Mouse (Mus musculus): ENCODE measurements at regions not wholly inside any gene's neighbourhood (a gene's known extent, or its start where the extent isn't known, plus 50 kb on each side); places are given as distances from the start of the nearest gene placed in this dataset.

GRCm38 (mm10) chr5:118454096-118454495, 106.4 kb upstream of the Med13l start:
- no peak for ATAC-seq (ENCODE audit: low FRiP score, low read depth)
- Histone ChIP-seq H3K9ac (no peak overlapping the region), H3K27ac (replicated peaks) (no peak overlapping the region), H3K4me3 (no peak overlapping the region), H3K36me3 (no peaks in the 10 kb centered on the region), H3K4me2 (no peak overlapping the region), H3K9me3 (no peaks in the 10 kb centered on the region), H3K4me1 (replicated peaks) (peaks cover 5% of the 10 kb centered on the region), H3K27me3 (no peaks in the 10 kb centered on the region)
- WGBS, result 98% methylated on average over 1 of the region's 1 CpGs

- peak; percentile 75 for ATAC-seq (ENCODE audit: low FRiP score, low read depth)
These were observed 101.6 kb upstream of the Med13l start for GRCm38 (mm10) chr5:118458727-118459390.

GRCm38 (mm10) chr5:118459391-118459792, 101.1 kb upstream of the Med13l start:
- peak overlapping the region; percentile 54 for H3K4me2 ChIP-seq
- WGBS, result 2% methylated on average over 12 of the region's 12 CpGs
- H3K4me3 ChIP-seq, result peak overlapping the region; percentile 18
- 0 out of 2 replicates have a peak, but pooled peaks cover 5% of the 10 kb centered on the region for H3K27me3 ChIP-seq
- H3K36me3 ChIP-seq, result no peaks in the 10 kb centered on the region
- no peak overlapping the region for H3K27ac ChIP-seq (replicated peaks)
- no peak overlapping the region for H3K9ac ChIP-seq
- peak; percentile 72 for ATAC-seq (ENCODE audit: low FRiP score, low read depth)
- H3K4me1 ChIP-seq (replicated peaks), result peaks cover 13% of the 10 kb centered on the region
- no peaks in the 10 kb centered on the region for H3K9me3 ChIP-seq

More at GRCm38 (mm10) chr5:118458727-118459390, 101.6 kb upstream of the Med13l start:
- Histone ChIP-seq H3K27me3 (0 out of 2 replicates have a peak, but pooled peaks cover 5% of the 10 kb centered on the region), H3K27ac (replicated peaks) (no peak overlapping the region), H3K4me1 (replicated peaks) (peaks cover 13% of the 10 kb centered on the region), H3K4me2 (peak overlapping the region; percentile 54), H3K36me3 (no peaks in the 10 kb centered on the region), H3K9me3 (no peaks in the 10 kb centered on the region), H3K4me3 (peak overlapping the region; percentile 18), H3K9ac (peak overlapping the region; percentile 11; the same call in 1 of the 2 replicates)
- 2% methylated on average over 16 of the region's 16 CpGs for WGBS

GRCm38 (mm10) chr5:118461967-118462366, 98.5 kb upstream of the Med13l start:
- Histone ChIP-seq H3K9me3 (no peaks in the 10 kb centered on the region), H3K36me3 (no peaks in the 10 kb centered on the region), H3K4me3 (no peak overlapping the region), H3K4me1 (replicated peaks) (peaks cover 27% of the 10 kb centered on the region), H3K27ac (replicated peaks) (no peak overlapping the region), H3K4me2 (no peak overlapping the region), H3K9ac (no peak overlapping the region), H3K27me3 (0 out of 2 replicates have a peak, but pooled peaks cover 7% of the 10 kb centered on the region)
- WGBS, result 73% methylated on average over 4 of the region's 4 CpGs
- no peak for ATAC-seq (ENCODE audit: low FRiP score, low read depth)

GRCm38 (mm10) chr5:118464931-118465801, 95.3 kb upstream of the Med13l start:
- 0 out of 2 replicates have a peak overlapping the region, but pooled peaks have one; percentile 1 for H3K4me3 ChIP-seq
- H3K27ac ChIP-seq (replicated peaks), result no peak overlapping the region
- H3K36me3 ChIP-seq, result no peaks in the 10 kb centered on the region
- peak overlapping the region; percentile 44 for H3K4me2 ChIP-seq
- peak; percentile 38; the same call in 1 of the 2 replicates for ATAC-seq (ENCODE audit: low FRiP score, low read depth)
- peaks cover 14% of the 10 kb centered on the region for H3K4me1 ChIP-seq (replicated peaks)
- 7% methylated on average over 22 of the region's 22 CpGs for WGBS
- no peak overlapping the region for H3K9ac ChIP-seq
- 0 out of 2 replicates have a peak, but pooled peaks cover 7% of the 10 kb centered on the region for H3K27me3 ChIP-seq
- no peaks in the 10 kb centered on the region for H3K9me3 ChIP-seq

GRCm38 (mm10) chr5:118465991-118466750, 94.3 kb upstream of the Med13l start:
- H3K9me3 ChIP-seq, result no peaks in the 10 kb centered on the region
- 0 out of 2 replicates have a peak overlapping the region, but pooled peaks have one; percentile 1 for H3K4me3 ChIP-seq
- 0 out of 2 replicates have a peak, but pooled peaks cover 3% of the 10 kb centered on the region for H3K27me3 ChIP-seq
- peaks cover 14% of the 10 kb centered on the region for H3K4me1 ChIP-seq (replicated peaks)
- WGBS, result 17% methylated on average over 10 of the region's 10 CpGs
- H3K27ac ChIP-seq (replicated peaks), result no peak overlapping the region
- no peak overlapping the region for H3K9ac ChIP-seq
- no peak for ATAC-seq (ENCODE audit: low FRiP score, low read depth)
- H3K4me2 ChIP-seq, result peak overlapping the region; percentile 44
- H3K36me3 ChIP-seq, result no peaks in the 10 kb centered on the region

- H3K4me1 ChIP-seq (replicated peaks), result peaks cover 14% of the 10 kb centered on the region
These were observed 91.7 kb upstream of the Med13l start for GRCm38 (mm10) chr5:118468739-118469138.

GRCm38 (mm10) chr5:118471569-118471968, 88.9 kb upstream of the Med13l start:
- no peak overlapping the region for H3K4me2 ChIP-seq
- H3K27me3 ChIP-seq, result no peaks in the 10 kb centered on the region
- no peaks in the 10 kb centered on the region for H3K36me3 ChIP-seq
- no peaks in the 10 kb centered on the region; the same call in 1 of the 2 replicates for H3K4me1 ChIP-seq (replicated peaks)
- H3K4me3 ChIP-seq, result no peak overlapping the region
- no peaks in the 10 kb centered on the region for H3K9me3 ChIP-seq
- H3K27ac ChIP-seq (replicated peaks), result no peak overlapping the region
- H3K9ac ChIP-seq, result no peak overlapping the region
- 54% methylated on average over 5 of the region's 5 CpGs for WGBS
- ATAC-seq (ENCODE audit: low FRiP score, low read depth), result no peak

More at GRCm38 (mm10) chr5:118468739-118469138, 91.7 kb upstream of the Med13l start:
- Histone ChIP-seq H3K27me3 (0 out of 2 replicates have a peak, but pooled peaks cover 3% of the 10 kb centered on the region), H3K4me2 (no peak overlapping the region), H3K27ac (replicated peaks) (no peak overlapping the region), H3K4me3 (no peak overlapping the region), H3K9ac (no peak overlapping the region), H3K36me3 (no peaks in the 10 kb centered on the region), H3K9me3 (no peaks in the 10 kb centered on the region)
- ATAC-seq (ENCODE audit: low FRiP score, low read depth), result no peak
- WGBS, result 59% methylated on average over 4 of the region's 4 CpGs

GRCm38 (mm10) chr5:118472291-118472690, 88.2 kb upstream of the Med13l start:
- WGBS, result 91% methylated on average over 10 of the region's 10 CpGs
- ATAC-seq (ENCODE audit: low FRiP score, low read depth), result no peak
- Histone ChIP-seq H3K27ac (replicated peaks) (no peak overlapping the region), H3K9ac (no peak overlapping the region), H3K4me2 (no peak overlapping the region), H3K4me1 (replicated peaks) (no peaks in the 10 kb centered on the region; the same call in 1 of the 2 replicates), H3K9me3 (no peaks in the 10 kb centered on the region), H3K4me3 (no peak overlapping the region), H3K36me3 (no peaks in the 10 kb centered on the region), H3K27me3 (no peaks in the 10 kb centered on the region)

- H3K27me3 ChIP-seq, result no peaks in the 10 kb centered on the region
- H3K9ac ChIP-seq, result no peak overlapping the region
- H3K4me3 ChIP-seq, result no peak overlapping the region
- no peak for ATAC-seq (ENCODE audit: low FRiP score, low read depth)
- no peaks in the 10 kb centered on the region for H3K36me3 ChIP-seq
- H3K4me2 ChIP-seq, result no peak overlapping the region
- H3K4me1 ChIP-seq (replicated peaks), result peaks cover 6% of the 10 kb centered on the region
- no peaks in the 10 kb centered on the region for H3K9me3 ChIP-seq
- H3K27ac ChIP-seq (replicated peaks), result no peak overlapping the region
- WGBS, result 30% methylated on average over 5 of the region's 5 CpGs
These were observed 87.2 kb upstream of the Med13l start for GRCm38 (mm10) chr5:118473128-118473730.

GRCm38 (mm10) chr5:118476597-118476996, 83.9 kb upstream of the Med13l start:
- Histone ChIP-seq H3K27me3 (no peaks in the 10 kb centered on the region), H3K9ac (no peak overlapping the region), H3K4me2 (no peak overlapping the region), H3K4me3 (no peak overlapping the region), H3K9me3 (no peaks in the 10 kb centered on the region), H3K4me1 (replicated peaks) (peaks cover 9% of the 10 kb centered on the region), H3K36me3 (no peaks in the 10 kb centered on the region), H3K27ac (replicated peaks) (no peak overlapping the region)
- no peak for ATAC-seq (ENCODE audit: low FRiP score, low read depth)
- WGBS, result 84% methylated on average over 5 of the region's 5 CpGs
